Mouse (Mus musculus) thymus, adult 18-20 months (tissue): ENCODE measurements around the gene Idh1.
A peak's percentile ranks its signal among the peaks of the same experiment; 100 is the strongest.
"Not testable (repeated sequence)": the region's sequence is repeated elsewhere in the genome, so short reads cannot be mapped to it uniquely, and the experiment has no call there.

Experiments used
- DNase-seq, 2 experiments: peaks; one replicate each; pipeline ENCODE4 v3.0.0; 2022; ENCODE audit warnings: mixed read lengths in 2 of 2

Idh1 gene

DNA sequence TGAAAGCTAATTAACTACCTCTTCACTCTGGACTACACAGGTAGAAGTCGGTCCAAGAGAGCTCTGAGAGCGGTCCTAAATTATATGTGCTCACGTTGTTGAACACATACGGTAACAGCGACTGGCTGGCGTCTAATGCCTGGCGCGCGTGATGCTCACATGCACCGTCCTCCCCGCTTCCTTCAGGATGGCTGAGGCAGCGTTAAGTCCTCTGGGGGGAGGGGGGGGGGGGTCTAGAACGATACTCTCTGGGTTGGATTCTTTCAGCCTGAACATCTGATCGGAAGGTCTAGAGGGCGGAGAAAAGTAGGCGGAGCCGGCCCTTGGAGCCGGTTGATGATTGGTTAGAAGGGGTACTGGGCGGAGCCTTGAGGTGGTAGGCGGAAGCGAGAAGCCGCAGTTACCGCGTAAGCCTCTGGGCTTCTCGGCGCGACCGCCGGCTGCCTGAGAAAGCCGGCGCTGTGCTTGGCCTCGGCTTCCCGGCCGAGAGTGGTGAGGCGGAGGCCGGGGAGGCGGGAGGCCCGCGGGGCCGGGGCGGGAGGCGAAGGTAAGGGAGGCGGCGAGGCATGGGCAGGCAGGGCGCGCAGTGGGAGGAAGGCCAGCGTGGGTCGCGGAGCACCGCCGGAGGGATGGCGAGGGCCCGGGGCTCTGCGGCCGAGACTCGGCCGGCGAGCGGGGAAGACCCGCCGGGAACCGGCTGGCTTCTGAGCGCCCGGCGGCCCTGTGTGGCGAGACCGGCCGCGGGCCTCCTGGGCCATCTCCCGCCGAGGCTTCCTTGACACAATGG is at the start of gene Idh1, which contains the start of gene Pikfyve:
Gene Idh1 (minus strand): TSS at position 214 of the 787 bp plus-strand sequence.
Gene Pikfyve (plus strand): TSS at position 397 of the 787 bp plus-strand sequence.
- peak; percentile 92 to 95 for DNase-seq

DNA sequence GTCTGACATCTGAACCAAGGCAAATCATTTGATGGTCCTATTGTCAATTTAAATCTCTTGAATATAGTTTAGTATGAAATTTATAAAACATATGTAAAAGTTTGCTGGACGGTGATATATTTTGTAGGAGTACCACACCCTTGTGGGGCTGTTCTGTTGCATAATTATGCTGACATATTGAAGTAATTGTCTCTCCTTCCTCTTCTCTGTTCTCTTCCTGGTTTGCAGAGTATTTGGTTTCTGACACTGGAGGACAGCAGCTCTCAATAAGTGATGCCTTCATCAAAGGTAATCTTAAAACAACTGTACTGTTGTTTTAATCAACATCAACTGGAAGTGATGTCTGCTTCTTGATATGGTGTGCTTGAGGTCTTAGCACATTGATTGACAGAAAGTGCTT is 44.3 kb upstream of the Idh1 start:
- DNase-seq, result no peak

DNA sequence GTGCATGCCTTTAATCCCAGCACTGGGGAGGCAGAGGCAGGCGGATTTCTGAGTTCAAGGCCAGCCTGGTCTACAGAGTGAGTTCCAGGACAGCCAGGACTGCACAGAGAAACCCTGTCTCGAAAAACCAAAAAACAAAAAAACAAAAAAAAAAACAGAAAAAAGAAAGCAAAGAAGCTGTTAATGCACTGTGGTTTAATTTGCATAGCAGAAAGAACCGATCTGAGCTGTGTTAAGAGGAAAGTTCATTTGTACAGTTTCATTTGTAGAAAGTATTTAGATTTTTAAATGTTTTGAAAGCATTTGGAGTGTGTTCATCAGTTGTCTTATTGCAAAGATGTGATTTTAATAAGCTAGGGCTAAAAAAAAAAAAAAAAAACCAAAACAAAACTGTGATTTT is 43.5 kb upstream of the Idh1 start:
- DNase-seq, result not testable (repeated sequence)

DNA sequence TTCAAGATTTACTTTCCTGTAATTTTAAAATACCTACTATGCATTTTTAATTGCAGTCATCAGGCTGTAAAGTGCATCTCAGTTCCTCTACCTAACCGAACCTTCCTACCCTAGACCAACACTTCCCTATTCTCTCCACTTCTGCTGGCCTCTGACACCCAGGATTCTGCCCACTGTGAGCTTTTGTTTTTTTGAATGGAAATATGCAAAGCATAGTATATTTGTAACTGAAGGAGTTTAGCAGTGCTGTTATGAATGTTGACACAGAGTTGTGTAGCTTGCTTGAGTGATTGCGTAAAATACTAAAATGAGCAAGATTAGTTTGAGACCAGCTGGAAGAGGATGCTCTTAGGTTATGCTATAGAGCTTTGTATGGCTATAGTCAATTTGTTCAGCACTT is 41.4 kb upstream of the Idh1 start:
- DNase-seq, result no peak

DNA sequence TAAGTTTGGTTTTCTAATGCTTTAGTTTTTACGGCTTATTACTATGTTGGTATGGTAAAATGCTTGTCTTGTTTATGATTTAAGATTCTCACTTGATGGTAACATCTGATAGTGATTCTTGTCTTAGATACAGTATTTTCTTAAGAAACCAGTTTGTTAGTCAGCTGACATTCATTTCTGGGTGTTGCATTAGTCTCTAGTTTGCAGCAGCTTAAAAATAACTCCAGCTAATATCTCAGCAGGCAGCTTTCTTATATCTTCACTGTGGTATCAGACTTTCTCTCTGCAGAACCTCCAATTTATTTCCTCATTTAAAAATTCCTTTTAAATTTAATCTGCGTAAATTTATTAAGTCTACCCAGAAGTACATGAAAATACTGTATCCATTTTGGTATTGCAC is 37.4 kb upstream of the Idh1 start:
- DNase-seq, result no peak

DNA sequence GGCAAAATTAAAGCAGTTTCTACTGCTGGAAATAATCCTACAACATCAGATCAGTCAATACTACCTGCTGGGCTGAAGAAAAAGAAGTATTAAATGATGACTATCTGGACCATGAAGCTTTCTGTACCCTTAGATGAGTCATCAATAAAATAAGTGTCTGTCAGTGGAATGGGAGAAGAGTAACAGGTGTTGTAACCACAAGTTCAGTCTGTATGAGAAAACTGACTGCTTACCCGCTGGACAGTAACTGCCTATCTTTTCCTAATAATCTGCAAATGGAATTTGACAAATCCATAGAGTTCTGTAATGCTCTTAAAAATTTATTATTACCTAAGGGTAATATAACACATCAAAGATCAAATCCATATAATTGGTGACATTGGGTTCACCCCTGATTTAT is 31.7 kb upstream of the Idh1 start:
- DNase-seq, result no peak

DNA sequence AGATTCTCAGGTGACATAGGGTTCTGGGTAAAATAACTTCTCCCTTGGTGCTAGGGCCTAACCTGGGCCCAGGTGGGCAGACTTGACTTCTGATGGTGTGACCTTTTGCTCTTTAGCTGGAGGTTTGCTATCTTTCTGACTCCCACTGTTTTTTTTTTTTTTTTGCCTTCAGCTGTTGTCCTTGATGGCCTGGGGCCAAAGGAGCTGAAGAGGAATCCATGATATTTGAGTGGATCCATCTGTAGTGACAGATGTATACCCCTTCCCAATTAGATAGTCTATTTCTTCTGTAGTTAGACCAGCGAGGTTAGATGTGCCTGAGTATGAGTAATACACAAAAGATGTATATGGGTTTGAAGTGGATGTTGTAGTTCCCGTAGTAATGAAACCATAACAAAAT is 31.3 kb upstream of the Idh1 start:
- DNase-seq, result no peak

DNA sequence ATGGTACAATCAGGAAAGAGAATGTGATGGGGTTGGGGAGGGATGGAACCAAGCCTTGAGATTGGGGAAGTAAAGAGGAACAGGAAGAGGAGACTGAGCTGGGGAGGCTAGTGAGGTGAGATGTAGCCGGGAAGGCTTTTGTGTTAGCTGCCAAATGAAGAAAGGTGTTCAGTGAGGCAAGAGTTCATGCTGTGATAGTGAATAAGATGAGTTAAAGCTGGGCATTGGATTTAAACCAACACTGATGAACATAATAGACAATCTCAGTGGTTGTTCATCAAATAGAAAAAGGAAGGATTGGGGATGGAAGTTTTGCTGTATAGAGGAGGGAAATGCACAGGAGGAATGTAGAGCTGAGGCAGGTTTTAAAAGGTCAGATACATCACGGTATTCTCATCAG is 26.9 kb upstream of the Idh1 start:
- no peak for DNase-seq

DNA sequence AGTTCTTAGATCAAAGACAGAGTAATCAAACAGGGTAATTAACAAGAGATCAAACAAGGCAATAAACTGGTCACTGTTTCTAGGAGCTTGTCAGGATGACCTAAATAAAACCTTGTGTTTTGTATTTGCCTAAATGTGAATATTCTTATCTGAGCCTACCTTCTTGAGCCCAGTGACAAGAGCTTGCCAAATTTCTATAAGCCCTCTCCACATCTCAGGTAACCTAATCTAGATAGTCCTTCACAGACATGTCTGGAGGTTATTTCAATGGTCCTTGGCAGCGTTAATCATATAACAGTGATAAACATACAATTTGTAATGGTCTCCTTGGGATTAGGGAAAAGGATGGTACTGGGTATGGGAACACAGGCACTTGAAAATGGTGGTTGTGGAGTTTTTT is 18.0 kb upstream of the Idh1 start:
- DNase-seq, result no peak

DNA sequence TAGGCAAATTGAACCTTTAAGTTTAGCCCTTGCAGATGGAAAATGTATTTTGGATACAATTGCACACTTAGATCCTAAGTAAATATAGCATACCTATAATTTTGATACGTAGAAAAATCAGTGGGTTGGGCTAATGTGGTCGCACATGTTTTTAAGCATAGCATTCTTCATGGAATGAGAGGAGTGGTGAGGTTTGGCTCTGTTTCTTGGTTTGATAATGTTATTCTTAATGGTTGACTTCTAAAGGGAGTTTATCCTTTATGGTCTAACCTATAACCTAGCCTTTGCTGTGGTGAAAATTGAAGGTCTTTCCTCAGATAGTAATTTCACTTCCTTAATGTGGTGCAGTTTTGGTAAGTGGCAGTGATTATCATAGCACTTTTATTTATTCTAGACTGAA is 12.6 kb upstream of the Idh1 start:
- DNase-seq, result no peak

DNA sequence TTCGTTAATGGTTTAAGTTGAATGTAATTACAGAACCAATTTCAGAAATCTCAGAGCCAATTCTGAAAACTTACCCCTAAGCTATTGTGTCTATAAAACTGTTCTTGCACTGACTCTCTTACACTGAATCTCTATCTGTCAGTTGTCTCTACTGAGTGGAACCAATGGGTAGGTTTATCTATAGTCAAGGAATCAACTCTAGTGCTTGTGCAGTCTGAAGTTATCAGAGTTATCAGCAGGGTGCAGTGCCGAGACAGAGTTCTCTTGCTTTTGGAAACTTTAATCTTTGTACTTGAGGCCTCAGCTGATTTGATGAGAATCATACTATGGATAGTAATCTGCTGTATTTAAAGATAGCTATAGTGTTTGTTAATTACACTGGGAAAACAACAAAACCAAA is 12.1 kb upstream of the Idh1 start:
- DNase-seq, result no peak

DNA sequence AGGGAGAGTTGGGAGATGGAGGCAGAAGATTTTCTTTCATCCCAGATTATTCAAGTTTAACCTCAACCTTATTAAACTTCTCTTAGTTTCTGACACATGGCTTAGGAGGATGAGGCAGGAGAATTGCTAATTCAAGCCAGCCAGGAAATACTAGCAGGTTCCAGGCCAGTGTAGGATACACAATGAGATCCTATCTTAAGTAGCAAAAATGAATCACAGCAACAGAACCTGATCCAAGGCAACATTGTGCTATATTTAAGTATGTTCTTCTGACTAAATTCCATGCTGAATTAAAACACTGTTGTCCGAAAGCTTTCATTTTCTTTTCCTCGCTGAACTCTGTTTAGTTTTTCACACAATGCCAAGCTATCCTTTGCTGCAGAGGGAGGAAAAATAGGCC is 6.9 kb upstream of the Idh1 start:
- DNase-seq, result no peak

DNA sequence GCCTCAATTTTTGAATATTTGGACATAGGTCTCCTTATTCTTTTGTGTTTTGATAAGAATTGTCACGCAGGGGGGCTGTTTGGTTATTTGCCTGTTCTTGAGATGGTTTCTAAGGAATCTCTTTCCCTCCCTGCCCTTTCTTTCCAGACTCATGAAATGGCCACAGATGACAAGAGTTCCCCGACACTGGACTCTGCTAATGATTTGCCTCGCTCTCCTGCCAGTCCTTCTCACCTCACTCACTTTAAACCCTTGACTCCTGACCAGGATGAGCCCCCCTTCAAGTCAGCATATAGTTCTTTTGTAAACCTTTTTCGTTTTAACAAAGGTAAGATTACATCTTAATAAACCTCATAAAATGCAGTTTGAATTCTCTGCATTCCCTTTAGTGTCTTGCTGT is 3.9 kb upstream of the Idh1 start:
- no peak for DNase-seq

DNA sequence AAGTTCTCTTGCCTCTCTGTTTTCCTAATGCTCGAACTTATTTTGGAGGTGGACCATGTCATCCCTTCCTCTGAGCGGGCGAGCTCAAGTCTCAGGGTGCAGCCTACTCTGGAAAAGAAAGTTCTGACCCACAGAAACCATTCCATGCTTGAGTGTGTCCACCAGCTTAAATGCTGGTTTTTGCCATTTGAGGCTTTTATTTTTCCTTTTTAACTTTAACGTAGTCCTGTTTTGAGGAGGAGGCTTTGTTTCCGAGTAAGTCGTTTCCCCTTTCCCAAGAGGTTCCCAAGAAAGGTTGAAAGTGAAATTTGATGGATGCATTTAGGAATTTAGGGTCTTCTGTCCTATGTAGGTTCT is 752 bp upstream of the Idh1 start:
- DNase-seq, result no peak

DNA sequence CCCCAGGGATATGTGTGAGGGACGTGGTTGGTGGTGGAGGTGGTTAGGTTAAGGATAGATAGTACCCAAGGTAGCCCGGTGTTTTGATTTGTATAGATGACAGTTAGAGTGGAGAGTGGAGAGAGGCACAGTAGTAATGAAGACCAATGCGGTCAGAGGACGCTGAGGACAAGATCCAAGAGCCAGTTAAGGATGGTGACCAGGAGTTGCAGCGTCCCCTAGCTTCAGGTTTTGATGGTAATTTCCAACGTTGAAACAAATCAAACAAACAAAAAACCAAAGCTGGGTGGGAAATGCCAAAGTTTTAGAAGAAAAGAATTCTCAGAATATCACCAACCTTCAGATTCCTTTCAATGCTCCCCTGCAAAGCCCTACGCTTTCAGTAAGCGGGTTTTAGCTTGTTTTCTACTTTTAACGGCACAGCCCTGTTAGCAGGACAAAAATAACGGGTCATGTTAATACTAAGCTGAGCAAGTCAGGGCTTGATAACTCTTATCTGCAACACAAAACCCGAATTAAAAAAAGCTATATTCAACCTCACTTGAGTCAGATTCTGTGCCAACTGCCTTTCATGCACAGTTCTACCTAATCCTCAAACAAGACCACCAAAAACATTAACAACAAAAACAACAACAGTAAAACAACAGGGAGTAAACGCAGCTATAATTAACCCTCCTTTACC is 635 bp downstream of the Idh1 start:
- DNase-seq, result no peak

DNA sequence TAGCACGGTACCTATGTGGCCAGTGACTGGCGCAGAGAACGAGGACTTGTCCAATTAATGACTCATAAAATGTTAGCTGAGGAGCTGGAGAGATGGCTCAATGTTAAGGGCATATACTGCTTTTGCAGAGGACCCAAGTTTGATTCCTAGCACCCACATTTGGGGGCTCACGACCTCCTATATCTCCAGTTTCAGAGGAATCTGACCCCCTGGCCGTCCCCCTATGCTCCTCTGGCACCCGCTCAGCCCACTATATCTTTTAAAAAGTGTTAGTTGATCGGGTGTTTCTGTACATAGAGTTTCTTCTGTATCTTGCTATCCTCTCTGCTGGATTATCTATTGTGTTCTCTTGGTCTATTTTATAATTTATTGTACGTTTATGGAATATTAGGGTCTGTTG is 1.3 kb downstream of the Idh1 start:
- no peak for DNase-seq

DNA sequence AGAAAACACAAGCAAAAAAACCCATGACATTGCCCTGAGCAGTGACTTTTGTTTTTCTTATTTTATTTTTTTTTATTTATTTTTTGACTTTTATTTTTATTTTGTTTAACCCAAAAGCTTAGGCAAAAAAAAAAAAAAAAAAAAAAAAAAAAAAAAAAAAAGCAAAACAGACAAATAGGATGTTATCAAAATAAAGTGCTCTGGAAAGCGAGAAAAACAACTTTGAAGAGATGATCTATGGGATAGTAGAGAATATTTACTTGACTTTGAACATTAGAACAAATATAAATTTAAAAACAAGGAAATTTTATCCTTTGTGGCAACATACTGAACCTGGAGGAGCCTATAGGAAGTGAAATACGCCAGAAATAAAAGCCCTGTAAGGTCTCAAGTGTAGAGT is 2.3 kb downstream of the Idh1 start:
- DNase-seq, result no peak

DNA sequence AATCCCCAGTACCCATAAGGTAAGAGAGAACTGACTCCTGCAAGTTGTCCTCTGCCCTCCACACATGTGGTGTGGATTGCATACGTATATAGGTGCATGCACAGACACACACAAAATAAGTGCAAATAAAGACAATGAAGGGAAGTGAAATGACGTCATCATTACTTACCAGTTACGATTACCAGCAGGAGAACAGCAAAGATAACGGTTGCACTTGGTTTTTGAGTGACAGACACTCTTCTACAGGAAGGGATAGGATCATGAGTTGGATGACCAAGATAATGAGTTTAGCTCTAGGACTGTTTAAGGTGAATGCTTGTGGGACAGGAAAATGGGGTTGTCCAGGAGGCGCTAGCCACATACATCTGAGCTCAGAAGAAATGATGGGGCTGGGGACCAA is 4.8 kb downstream of the Idh1 start:
- DNase-seq, result no peak

DNA sequence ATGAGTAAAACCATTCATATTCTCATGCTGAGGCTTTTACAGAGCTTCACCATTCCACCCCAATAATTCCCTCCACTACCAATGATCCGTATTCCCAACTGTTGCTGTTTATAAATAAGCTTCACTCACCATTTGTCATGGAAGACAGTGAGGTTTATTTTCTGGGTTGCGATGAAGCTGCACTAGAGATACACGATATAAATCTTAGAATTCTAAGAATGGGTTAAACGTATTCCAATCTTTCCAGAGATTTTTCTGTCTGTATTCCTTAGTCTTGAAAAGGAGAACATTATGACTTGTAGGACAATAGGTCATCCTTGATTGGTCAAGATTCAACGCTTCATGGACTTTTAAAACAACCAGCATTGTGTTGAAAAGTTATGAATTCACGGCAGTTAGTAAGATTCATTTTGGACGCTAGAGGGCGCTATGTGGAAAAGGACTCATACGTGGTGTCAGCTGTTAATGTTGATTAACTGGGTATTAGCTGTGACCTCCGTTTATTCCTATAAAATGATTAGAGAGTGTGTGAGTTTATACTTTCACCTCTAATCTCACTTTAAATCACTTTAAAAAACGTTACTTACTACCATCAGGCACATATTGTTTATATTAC is 6.6 kb downstream of the Idh1 start:
- DNase-seq, result no peak

DNA sequence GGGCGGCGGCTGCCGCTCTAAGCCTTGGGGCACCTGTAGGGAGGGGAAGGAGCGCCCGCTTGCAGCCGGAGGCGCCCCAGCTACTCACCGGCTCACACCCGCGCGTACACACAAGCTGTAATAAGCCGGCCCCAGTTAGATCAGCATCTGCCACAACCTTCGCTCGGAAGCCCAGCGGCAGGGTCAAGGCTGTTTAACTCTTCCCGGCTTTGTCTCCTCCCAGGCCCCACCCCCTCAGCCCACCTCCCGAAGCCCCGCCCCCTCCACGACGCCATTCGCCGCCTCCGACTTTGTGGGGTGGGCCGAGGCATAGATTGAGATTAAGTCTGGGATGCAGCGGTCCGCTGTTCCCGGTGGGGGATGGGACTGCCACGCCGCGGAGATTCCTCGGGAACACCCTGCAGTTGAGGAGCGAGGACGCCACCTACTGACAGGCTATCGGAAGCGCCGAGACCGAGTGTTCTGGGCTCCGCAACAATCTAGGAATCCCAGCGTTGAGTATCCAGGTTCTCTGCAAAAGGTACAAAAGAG is 7.3 kb downstream of the Idh1 start:
- DNase-seq, result peak; percentile 80 to 82

DNA sequence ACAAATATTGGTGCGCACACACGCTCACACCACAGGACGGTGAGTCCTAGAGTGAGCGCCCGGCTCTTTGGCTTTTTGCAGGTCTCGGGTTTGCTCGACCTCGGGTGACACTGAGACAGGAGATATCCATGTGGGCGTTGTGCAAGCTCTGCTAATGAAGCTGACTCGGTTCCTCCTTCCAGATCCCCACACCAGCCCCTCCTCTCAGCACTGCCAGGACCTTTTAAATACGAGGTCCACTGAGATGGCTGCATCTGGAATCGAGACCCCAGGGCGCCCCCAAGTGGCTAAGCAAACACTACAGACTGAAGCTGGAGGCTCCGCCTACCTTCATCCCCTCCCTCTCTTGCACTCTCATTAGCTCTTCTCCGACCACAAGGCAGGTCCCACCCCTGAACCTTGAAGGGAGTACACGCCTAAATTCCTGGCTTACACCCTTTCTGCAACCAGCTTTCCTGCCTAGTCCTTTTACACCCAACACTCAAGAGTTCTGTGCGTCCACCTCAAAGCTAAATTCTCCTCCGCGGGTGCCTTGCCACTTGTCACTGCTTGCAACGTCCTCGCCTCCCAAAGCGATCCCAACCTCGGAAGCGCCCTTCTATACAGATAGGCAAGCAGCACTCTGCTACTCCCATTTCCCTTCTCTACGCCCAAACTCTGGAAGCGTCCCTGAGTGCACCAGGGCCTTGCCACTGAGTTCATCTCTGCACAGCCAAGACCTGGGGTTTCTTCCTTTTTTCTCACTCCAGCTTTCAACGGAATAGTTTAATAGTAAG is 8.0 kb downstream of the Idh1 start:
- DNase-seq, result peak; percentile 84 to 88

DNA sequence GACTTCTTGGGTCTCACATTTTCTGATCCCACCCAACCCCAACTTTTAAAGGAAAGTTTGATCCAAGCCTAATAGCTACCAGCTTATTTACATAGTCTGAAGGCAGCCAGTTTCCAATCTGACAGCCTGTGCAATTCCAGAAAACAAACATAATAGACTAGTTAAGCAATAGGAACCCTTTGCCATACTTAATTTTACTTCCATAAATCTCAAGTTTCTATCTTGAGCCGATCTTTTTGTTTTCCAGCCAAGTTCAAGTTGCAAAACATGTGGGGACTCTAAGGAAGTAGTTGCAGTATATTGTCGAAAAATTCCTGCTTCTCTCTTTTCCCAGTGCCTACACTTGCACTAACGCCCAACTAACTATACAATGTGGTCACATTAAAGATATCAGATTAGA is 8.8 kb downstream of the Idh1 start:
- DNase-seq, result no peak

DNA sequence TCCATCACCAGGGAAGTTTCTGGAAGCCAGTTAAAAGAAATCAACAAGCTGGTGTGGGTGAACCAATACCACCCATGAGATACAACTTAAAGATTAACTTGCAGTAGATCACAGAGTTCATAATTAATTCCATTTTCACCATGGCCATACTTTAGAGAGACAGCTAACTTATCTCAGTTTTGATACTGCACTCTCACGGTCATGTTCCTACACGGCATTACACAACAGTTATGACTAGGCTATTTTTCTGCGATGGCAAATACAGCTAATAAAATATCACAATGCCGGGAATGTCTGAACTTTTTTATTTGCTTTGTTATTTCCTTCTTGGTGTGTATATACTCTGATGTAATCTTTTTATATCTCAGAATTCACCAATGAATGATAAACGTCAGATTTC is 9.4 kb downstream of the Idh1 start:
- no peak for DNase-seq
